Mouse (Mus musculus) liver, postnatal 0 days (tissue): ENCODE results near the gene Hoxb6. TPM values are rescaled to one million over a fixed set of nuclear protein-coding genes. Genes with fewer than 3 reads are reported as not detected.

Source experiments
- ATAC-seq: fragments of 200-750 bp; cut with Nextera tagmentation; 2 replicates; pipeline ENCODE4 v1.8.0; 2017; ENCODE audit warnings: mild to moderate bottlenecking, moderate library complexity
- DNase-seq: peaks from one replicate; pipeline ENCODE4 v3.0.0-alpha.2; 2016
- H3K27ac ChIP-seq: fragments of 300-500 bp; sonication (generic); 2 replicates; pipeline ENCODE4 v1.5.1; 2014; ENCODE audit warnings: antibody characterized with exemption, moderate library complexity, mild to moderate bottlenecking, low read depth
- H3K27me3 ChIP-seq: fragments of 300-500 bp; sonication (generic); 2 replicates; pipeline ENCODE4 v1.6.1; 2014; ENCODE audit warnings: low read length, control low read depth, mixed read lengths; ENCODE audit not compliant: insufficient read depth
- H3K36me3 ChIP-seq: fragments of 300-500 bp; sonication (generic); replicated peaks from 2 replicates; pipeline ENCODE4 v1.6.1; 2014; ENCODE audit warnings: mild to moderate bottlenecking, control low read depth, low read length, moderate library complexity, mixed read lengths; ENCODE audit not compliant: insufficient read depth
- H3K4me1 ChIP-seq: fragments of 300-500 bp; sonication (generic); 2 replicates; pipeline ENCODE4 v1.6.1; 2014; ENCODE audit warnings: antibody characterized with exemption, mild to moderate bottlenecking, control low read depth; ENCODE audit not compliant: insufficient read depth
- H3K4me2 ChIP-seq: fragments of 300-500 bp; sonication (generic); 2 replicates; pipeline ENCODE4 v1.6.1; 2014; ENCODE audit warnings: low read depth, mild to moderate bottlenecking, low read length, moderate library complexity, mixed read lengths
- H3K4me3 ChIP-seq: fragments of 300-500 bp; sonication (generic); 2 replicates; pipeline ENCODE4 v1.5.1; 2014; ENCODE audit warnings: low read depth, low read length
- H3K9ac ChIP-seq: fragments of 300-500 bp; sonication (generic); replicated peaks from 2 replicates; pipeline ENCODE4 v1.6.1; 2014; ENCODE audit warnings: mild to moderate bottlenecking, moderate library complexity
- H3K9me3 ChIP-seq: fragments of 300-500 bp; sonication (generic); 2 replicates; pipeline ENCODE4 v1.6.1; 2016; ENCODE audit warnings: mild to moderate bottlenecking, control low read depth, low read length, mixed read lengths
- CTCF ChIP-seq: sonication (generic); IDR thresholded peaks from 2 replicates; pipeline ENCODE4 v1.5.1; 2016; ENCODE audit warnings: antibody characterized with exemption, low read depth
- EP300 ChIP-seq: IDR thresholded peaks from 2 replicates; pipeline ENCODE4 v1.6.1; 2016; ENCODE audit warnings: antibody characterized with exemption, low read depth, mild to moderate bottlenecking
- WGBS: fragments of 180-500 bp; shearing (Covaris S2); extraction: QIAGEN DNeasy Blood & Tissue Kit; methylation state at CpG from one replicate; pipeline ENCODE4 v1.1.7; 2014; ENCODE audit not compliant: insufficient replicate concordance; 5-methylcytosine and 5-hydroxymethylcytosine counted together
- polyA plus RNA-seq: library from polyadenylated mRNA; unstranded; fragments of >200 nt; fragmentation: Nextera tagmentation; extraction: Ambion mirVana; gene quantifications from 2 replicates; pipeline ENCODE4 v1.2.1, GENCODE M21; 2015

Gene Hoxb6
- not detected in 2 replicates for polyA plus RNA-seq

DNA sequence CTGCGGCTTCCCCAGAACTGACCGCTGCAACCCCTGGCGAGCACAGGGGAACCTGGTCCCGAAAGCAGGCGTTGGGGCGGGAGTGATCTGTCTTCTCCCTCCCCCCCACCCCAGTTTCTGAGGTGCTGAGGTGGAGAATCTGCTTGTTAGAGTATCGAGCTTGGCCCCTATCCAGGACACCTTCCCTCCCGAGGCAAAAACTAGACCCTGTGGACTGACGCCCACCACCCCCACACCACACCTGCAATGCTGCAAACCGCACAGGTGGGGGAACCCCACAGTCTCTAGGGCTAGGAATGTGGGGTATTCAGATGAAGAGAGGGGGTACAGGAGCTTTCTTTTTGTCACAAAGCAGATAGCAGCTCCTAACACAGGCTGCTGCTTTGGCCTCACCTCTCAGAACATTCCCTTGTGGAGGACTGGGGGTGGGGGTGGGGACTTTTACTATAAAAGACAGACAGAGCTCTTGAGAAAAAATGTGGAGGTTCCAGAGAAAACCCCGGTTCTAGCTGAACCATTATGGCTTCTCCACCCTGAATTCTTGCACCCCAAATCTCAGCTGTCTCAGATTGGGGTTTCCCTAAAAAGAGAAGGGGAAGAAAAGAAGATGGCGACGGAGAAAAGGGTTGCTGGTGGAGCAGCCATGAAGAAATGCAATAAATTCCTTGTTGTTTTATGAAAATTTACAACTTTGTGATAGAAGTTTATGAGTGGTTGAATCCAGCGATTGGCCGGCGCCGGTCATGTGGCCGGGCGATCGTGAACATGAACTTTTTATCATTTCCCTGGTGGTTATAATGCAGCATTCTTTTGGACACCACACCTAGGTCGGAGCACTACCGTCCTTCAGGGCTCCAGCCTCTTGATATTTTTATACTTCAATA, at the start of gene Hoxb6:
TSS of gene Hoxb6 (plus strand) at position 796 of the 884 bp plus-strand sequence.
- DNase-seq: no peak

GRCm38 (mm10) chr11:96250901-96251300, 41.4 kb upstream of the Hoxb6 start:
- no peaks in the 10 kb centered on the region for H3K36me3 ChIP-seq
- 2% methylated on average over 14 of the region's 14 CpGs for WGBS
- peaks cover 69% of the 10 kb centered on the region for H3K27me3 ChIP-seq
- no peak overlapping the region for H3K4me2 ChIP-seq
- H3K4me3 ChIP-seq: no peak overlapping the region
- ATAC-seq (no peak), DNase-seq (no peak)
- no peak overlapping the region for H3K27ac ChIP-seq
- H3K4me1 ChIP-seq: no peaks in the 10 kb centered on the region
- H3K9ac ChIP-seq: no peak overlapping the region
- no peaks in the 10 kb centered on the region for H3K9me3 ChIP-seq
- TF ChIP-seq CTCF (no peak), EP300 (no peak)

More for the DNA sequence above, at the start of gene Hoxb6:
- H3K9me3 ChIP-seq: no peaks in the 10 kb centered on the region
- H3K4me3 ChIP-seq: no peak within 1 kb of the TSS
- H3K27ac ChIP-seq: no peak within 1 kb of the TSS
- peaks cover 97% of the 10 kb centered on the region for H3K27me3 ChIP-seq
- no peak within 1 kb of the TSS for H3K9ac ChIP-seq
- TF ChIP-seq CTCF (no peak), EP300 (no peak)
- H3K36me3 ChIP-seq: no peaks in the 10 kb centered on the region
- 11% methylated on average over 22 of the region's 22 CpGs for WGBS
- ATAC-seq: no peak
- no peak within 1 kb of the TSS for H3K4me2 ChIP-seq
- no peaks in the 10 kb centered on the region for H3K4me1 ChIP-seq

- H3K9me3 ChIP-seq: no peaks in the 10 kb centered on the region
- peaks cover 76% of the 10 kb centered on the region for H3K27me3 ChIP-seq
- no peak overlapping the region for H3K9ac ChIP-seq
- no peaks in the 10 kb centered on the region for H3K4me1 ChIP-seq
- DNase-seq (no peak), ATAC-seq (no peak)
- H3K4me3 ChIP-seq: no peak overlapping the region
- WGBS: 2% methylated on average over 43 of the region's 46 CpGs
- H3K36me3 ChIP-seq: no peaks in the 10 kb centered on the region
- no peak for TF ChIP-seq EP300
- TF ChIP-seq CTCF: no peak
- no peak overlapping the region for H3K4me2 ChIP-seq
- no peak overlapping the region for H3K27ac ChIP-seq
Measured at GRCm38 (mm10) chr11:96251480-96252031, 40.7 kb upstream of the Hoxb6 start.

GRCm38 (mm10) chr11:96252541-96253120, 39.6 kb upstream of the Hoxb6 start:
- no peak for TF ChIP-seq CTCF
- no peak for TF ChIP-seq EP300
- H3K27me3 ChIP-seq: peaks cover 83% of the 10 kb centered on the region
- no peak overlapping the region for H3K9ac ChIP-seq
- DNase-seq: no peak
- H3K4me1 ChIP-seq: no peaks in the 10 kb centered on the region
- no peak for ATAC-seq
- no peak overlapping the region for H3K4me2 ChIP-seq
- no peak overlapping the region for H3K27ac ChIP-seq
- H3K36me3 ChIP-seq: no peaks in the 10 kb centered on the region
- 9% methylated on average over 12 of the region's 12 CpGs for WGBS
- no peaks in the 10 kb centered on the region for H3K9me3 ChIP-seq
- H3K4me3 ChIP-seq: no peak overlapping the region

DNA sequence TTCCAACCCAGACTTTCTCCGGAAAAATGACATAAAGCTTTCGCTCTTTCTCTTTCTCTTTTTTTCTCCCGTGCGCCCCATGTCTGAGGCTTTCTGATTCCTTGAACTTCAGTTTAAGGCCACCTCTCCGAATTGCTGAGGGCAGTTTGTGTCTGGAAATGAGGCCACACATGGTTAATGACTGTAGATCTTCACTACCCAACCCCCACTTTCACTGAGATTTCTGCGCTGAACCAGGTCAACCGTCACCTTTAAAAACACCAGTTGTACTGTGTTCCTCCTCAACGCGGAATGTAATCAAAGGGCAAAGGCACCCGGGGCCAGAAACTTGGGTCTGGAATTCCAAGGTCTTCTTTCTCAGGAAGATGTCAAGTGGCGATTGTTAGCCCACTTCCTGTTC, 38.1 kb upstream of the Hoxb6 start:
- no peaks in the 10 kb centered on the region for H3K36me3 ChIP-seq
- TF ChIP-seq CTCF (no peak), EP300 (no peak)
- H3K27ac ChIP-seq: no peak overlapping the region
- H3K9ac ChIP-seq: no peak overlapping the region
- DNase-seq (no peak), ATAC-seq (no peak)
- no peak overlapping the region for H3K4me3 ChIP-seq
- H3K4me2 ChIP-seq: no peak overlapping the region
- peaks cover 97% of the 10 kb centered on the region for H3K27me3 ChIP-seq
- 6% methylated on average over 11 of the region's 11 CpGs for WGBS
- H3K4me1 ChIP-seq: no peaks in the 10 kb centered on the region
- no peaks in the 10 kb centered on the region for H3K9me3 ChIP-seq
